Mouse (Mus musculus): Measurements from ENCODE around the gene Gja5.

GRCm38 (mm10) chr3:96977507-96977906, 73.0 kb downstream of the Gja5 start:
- TF ChIP-seq CTCF (IDR thresholded peaks at IDR 0.05; ENCODE audit: extremely low read depth, insufficient read depth, low read length), result no peak
- TF ChIP-seq POLR2A (IDR thresholded peaks at IDR 0.05; ENCODE audit: extremely low read depth, insufficient read depth, low read length), result no peak
